Mouse (Mus musculus) CD8-positive naive resting alpha-beta T cell, adult 2 months (primary cell): ENCODE measurements around the gene Copa.

Experiments
- DNase-seq, 2 experiments: peaks; one replicate each; pipeline ENCODE4 v3.0.0; 2022; ENCODE audit warnings: low read depth in 2 of 2, low spot score in 2 of 2

The Copa gene

DNA sequence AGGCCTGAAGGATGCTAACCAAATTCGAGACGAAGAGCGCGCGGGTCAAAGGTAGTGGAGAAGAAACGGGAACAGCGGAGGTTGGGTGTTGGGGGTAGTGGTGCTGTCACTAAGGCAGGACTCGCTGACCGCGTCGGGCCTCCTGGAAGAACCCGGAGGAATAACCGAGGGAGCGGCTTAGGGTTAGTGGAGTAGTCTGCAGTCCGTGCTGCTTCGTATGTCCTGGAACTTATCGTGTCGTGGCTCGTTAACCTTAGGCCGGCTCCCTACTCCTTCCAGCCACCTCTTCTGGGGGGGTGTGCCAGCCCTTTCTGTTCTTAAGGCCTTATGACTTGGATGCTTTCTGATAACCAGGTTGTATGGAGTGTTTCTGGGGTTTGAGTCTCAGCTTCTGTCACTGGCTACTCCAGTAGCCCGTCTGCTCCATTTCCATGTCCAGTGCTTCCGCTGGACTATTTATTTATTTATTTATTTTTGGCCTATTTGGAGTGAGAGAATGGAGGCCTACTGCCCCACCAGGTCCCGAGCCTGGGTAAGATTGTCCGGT, 643 bp downstream of the Copa start:
- no peak for DNase-seq

DNA sequence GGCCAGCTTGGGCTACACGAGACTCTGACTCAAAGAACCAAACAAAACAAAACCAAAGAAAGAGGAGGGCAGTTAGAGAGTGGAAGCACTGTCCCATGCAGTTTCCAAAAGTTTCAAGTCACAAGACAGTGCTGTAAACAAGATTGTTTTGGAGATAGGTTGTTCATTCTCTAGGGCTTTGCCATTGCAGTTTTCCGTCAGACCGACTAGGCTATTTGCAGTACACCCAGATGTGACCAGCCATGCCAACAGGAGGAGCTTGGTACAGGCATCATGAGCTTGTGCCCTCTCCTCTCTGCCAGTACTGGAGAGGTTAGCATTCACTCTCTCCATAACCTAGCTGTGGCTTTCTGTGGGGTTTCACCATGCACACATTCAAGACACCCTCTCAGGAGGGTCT, 11.2 kb downstream of the Copa start:
- no peak for DNase-seq

GRCm38 (mm10) chr1:172094295-172094694, 12.0 kb downstream of the Copa start:
- DNase-seq: no peak

DNA sequence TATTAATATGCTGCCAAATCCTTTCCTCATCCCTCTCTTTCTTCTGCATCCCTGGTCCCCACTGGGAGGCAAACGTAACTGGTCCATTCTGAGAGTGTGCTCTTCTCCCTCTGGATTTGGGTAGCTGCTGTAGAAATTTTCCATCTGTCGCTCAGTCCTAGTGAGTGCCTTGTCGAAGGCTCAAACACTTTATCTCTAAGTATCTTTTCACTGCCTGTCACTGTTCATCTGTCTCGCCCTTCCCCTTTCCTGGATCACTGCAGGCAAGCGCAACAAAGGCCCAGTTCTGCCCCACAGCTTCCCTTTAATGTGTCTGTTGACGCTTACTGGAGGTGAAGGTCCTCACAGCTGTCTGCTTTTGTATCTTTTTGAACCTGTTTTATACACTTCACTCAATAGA, 12.9 kb downstream of the Copa start:
- no peak for DNase-seq

DNA sequence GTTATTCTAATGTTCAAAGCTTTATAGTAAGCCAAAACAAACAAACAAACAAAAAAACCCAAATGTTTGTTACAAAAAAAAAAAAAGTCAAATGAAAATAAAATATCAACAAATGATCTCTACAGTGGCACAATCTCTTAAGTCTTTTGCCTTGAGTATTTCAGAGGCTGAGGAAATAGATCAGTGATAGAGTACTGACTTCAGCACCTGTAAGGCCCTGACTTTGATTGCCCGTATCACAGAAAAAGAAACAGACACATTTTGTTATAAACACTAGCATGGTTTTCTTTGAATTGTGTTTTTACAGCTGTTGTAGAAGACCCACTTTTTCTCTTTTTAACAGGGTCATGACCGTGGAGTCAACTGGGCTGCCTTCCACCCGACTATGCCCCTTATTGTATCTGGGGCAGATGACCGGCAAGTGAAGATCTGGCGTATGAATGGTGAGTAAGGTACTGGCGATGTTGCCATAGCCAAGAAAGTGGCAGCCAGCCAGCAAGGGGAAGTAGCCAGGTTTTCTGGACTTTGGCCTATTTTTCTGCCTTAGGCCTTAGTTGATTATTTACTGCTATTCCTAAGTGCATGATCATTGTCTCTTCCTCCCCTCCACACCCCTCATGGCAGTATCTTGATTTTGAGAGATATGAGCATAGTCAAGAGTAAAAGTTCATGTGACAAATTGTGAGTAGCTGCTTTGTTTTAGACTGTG, 17.1 kb downstream of the Copa start:
- DNase-seq: no peak

DNA sequence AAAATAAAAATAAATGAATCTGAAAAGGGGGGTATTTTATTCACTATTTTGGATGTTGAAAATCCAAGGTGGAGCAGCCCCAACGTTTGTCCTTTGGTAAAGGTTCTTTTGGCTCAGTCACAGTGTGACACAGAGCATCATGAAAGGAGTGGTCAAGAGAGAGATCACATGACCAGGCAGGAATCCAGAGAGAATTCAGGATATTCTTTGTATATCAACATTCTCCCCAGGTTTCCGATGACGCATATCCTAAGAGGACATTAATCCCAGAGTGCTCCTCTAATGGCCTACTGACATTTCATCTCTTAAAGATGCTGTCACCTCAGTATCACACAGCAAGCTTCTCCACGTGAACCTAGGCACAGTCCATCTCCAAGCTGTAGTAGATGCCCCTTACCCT, 21.3 kb downstream of the Copa start:
- DNase-seq: no peak

GRCm38 (mm10) chr1:172105101-172105500, 22.8 kb downstream of the Copa start:
- no peak for DNase-seq

DNA sequence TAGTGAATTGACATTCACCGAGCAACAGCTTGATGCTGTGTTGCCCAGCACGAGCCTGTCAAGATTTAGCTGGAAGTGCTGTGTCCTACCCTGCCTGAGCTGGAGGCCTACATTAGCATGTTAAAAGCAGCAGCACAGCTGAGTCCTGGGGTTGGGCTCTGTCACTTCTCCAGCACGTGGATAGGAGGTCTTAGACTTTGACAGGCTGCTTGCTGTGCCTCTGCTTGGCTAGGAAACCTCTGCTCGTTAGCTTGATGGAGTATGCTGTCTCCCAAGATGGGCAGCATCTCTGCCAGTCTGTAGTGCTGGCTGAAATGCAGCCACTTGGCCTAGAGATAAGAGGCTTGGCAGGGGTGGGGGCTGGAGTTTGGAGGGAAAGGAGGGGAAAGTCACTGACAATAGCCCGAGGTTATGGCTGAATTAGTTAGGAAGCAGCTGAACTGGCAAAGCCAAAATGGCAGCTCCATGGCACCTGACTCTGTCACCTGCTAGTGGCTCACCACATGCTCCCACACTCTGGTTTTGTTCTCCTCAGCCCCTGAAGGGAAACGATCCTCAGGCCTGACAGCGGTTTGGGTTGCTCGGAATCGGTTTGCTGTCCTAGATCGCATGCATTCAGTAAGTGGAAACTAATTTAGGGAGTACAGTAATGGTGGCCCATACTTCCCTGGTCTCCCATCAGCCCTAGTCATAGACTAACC, 25.6 kb downstream of the Copa start:
- no peak for DNase-seq

DNA sequence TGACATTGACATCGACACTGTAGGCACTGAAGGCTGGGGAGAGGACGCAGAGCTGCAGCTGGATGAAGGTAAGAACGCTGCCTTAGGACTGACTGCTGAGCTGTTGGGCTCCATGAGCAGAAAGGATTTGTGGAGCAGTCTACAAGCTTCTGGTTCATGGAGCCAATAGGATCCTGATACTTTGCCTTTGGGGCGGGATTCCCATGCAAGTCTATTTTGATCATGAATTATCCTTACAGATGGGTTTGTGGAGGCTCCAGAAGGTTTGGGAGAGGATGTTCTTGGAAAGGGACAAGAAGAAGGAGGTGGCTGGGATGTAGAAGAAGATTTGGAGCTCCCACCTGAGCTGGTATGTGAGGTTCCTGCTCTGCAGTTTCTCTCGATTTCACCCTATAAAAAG, 34.6 kb downstream of the Copa start:
- no peak for DNase-seq

- DNase-seq: no peak
Measured at GRCm38 (mm10) chr1:172119100-172119499, 36.8 kb downstream of the Copa start.

DNA sequence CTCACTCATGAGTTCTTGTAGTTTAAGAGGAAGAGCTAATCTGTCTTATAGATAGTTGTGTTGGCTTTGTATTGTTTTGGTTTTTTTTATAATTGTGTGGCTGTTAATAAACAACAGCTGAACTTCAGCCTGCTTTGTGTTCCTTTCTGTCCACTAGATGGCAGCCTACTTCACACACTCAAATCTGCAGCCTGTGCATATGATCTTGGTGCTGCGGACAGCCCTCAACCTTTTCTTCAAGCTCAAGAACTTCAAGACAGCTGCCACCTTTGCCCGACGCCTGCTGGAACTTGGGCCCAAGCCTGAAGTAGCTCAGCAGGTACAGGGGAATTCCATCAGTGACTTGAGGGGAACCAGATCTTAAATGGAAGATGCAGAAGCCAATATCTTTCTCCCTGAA, 37.4 kb downstream of the Copa start:
- DNase-seq: peak; percentile 34 to 38

DNA sequence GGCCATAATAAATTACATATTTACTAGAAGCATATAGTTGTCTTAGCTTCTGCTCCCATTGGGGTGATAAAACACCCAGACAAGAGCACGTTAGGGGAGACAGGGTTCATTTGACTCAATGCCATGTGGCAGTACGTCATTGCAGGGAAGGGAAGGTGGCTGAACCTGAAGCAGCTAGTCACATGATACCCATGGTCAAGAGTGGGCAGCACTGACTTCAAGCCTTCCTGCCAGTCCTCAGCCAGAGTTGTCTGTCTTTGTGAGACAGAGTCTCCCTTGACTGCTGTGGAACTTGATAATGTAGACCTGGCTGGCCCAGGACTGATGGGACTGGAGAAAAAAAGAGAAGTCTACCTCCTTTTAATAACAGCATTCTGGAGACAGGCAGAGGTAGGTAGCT, 40.3 kb downstream of the Copa start:
- DNase-seq: no peak

- DNase-seq: no peak
Measured at GRCm38 (mm10) chr1:172124572-172124971, 42.2 kb downstream of the Copa start.

GRCm38 (mm10) chr1:172126376-172127347, 44.3 kb downstream of the Copa start, which contains the start of gene Pex19:
Gene Pex19, plus strand, starts transcription at chr1:172126755.
- DNase-seq: peak; percentile 63 to 64

DNA sequence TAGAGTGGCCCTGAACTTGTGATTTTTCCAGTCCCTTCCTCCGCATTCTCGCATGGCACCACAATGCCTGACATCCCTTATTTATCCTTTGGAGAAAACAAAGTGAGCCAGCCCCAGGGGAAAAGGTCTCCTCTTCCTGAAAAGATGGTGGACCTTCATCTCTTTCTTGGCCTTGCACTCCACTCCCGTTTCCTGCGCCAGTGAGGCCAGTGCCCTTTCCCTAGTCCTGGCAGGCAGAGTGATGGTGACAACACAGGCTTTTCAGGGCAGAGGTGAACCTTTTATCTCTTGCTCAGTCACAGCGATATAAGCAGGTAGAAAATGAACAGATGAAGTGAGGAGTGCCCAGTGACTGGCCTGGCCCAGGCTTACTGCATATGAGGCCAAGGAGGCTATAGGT, 45.2 kb downstream of the Copa start:
- no peak for DNase-seq

- no peak for DNase-seq
Measured at GRCm38 (mm10) chr1:172128563-172128962, 46.2 kb downstream of the Copa start.

- no peak for DNase-seq
Measured at GRCm38 (mm10) chr1:172129108-172129507, 46.8 kb downstream of the Copa start.

DNA sequence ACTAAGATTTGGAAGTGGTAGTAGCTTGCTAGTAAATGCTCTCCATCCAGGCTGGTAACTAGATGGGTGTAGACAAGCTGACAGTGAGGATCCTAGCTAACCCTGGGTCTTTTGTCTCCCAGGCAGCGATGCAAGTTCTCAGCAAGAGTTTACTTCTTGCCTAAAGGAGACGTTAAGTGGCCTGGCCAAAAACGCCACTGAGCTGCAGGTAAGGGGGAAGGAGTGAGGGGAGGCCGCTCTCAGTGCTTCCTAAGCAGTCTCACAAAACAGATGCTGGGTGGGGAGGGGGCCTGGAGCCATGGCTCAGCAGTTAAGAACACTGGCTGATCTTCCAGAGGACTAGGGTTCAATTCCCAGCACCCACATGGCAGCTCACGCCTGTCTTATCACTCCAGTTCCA, 47.5 kb downstream of the Copa start:
- no peak for DNase-seq

DNA sequence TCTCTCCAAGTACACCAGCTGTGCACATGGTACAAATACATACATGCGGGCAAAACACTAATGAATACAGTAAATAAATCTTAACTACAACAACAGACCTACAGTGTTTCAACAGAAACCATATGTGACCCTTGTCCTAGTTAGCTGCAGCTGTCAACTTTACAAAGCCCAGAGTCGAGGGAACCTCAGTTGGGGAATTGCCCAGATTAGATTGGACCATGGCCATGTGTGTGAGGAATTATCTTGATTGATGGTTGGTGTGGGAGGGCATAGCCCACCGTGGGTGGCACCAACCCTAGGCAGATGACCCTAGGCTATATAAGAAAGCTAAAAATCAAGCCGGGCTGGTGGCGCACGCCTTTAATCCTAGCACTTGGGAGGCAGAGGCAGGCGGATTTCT, 50.0 kb downstream of the Copa start:
- no peak for DNase-seq

- no peak for DNase-seq
Measured at GRCm38 (mm10) chr1:172133535-172133934, 51.2 kb downstream of the Copa start.

- no peak for DNase-seq
Measured at GRCm38 (mm10) chr1:172134072-172134471, 51.7 kb downstream of the Copa start.
